1 mouse cellular context compared by ENCODE assay signal in genomic region chr2:91059376-91059775, GRCm38 (mm10).
A peak's percentile ranks its signal among the peaks of the same experiment; 100 is the strongest.
TF ChIP-seq lines count a peak whose summit lies in the region.

No protein-coding gene starts in this region.

TF ChIP-seq in C2C12, 6 proteins besides CTCF, POLR2A, EP300 and RAD21:
- TF ChIP-seq MAX (IDR thresholded peaks at IDR 0.05), result no peak
- peak; percentile 34 for TF ChIP-seq MYOD1 (IDR thresholded peaks at IDR 0.05; ENCODE audit: control insufficient read depth, insufficient read length, low read depth)
- no peak for TF ChIP-seq USF1 (IDR thresholded peaks at IDR 0.05; ENCODE audit: low read depth)
- TF ChIP-seq CEBPB (IDR thresholded peaks at IDR 0.05; ENCODE audit: low read depth), result no peak
- TF ChIP-seq MYOG (IDR thresholded peaks at IDR 0.05; ENCODE audit: control insufficient read depth, extremely low read depth, insufficient read length), result no peak
